Comparison of ENCODE assay signal across 8 mouse cellular contexts in the genomic region with DNA sequence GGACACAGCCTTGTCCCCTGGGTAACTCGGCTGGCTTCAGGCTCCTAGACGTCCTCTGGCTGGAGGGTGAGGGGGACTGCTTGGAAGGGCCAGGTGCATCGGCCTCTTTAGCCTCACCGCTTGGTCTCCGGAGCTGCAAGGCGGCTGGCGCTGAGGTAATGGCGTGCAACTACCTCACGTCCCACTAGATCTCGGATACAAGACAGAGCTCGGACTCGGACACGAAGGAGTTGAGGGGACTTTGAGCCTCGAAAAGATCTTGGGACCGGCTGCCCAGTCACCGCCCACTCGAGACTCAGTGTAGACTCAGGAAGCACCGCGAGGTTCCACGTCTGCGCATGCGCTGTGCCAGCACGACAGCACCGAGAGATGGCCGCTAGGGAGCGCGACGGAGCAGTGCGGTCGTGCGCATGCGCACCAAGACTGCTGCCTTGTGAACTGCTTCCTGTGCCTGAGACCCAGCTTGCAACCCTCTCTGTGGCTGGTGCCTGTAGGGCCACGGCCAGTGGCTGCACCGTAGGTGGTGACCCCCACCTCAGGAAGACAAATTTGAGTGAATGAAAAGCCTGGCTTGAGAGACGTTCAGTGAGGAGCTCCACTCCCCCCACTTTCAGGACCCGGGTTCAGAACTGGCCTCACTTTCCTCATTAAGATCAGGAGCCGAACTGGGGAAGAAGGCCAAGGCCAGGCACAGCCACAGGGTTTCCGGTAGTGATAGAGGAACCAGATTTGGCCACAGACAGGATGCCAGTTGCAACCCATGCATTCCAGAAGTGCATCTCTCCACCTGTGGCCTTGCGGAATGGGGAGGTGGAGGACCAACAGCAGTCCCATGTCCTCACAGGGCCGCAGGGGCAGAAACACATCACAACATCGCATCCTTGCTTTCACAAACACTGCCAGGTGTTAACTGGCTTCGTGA. TPM values are rescaled to one million over a fixed set of nuclear protein-coding genes. Genes with fewer than 3 reads are reported as not detected.
DNase-seq lines count a peak whose midpoint lies in the region; ATAC-seq and TF ChIP-seq lines count a peak whose summit lies in the region.

No protein-coding gene starts in this region.

- ATAC-seq in hindbrain, embryonic 12.5 days (ENCODE audit: low FRiP score): peak; percentile 91
- ATAC-seq in lung, postnatal 0 days: peak; percentile 96

- peak; percentile 100 for TF ChIP-seq CTCF in lung, postnatal 0 days (IDR thresholded peaks at IDR 0.05)

- peak overlapping the region; percentile 73 for H3K9ac ChIP-seq in hindbrain, embryonic 12.5 days
- peak overlapping the region; percentile 75 for H3K9ac ChIP-seq in lung, postnatal 0 days (replicated peaks; ENCODE audit: low read depth)

- no peaks in the 10 kb centered on the region for H3K27me3 ChIP-seq in hindbrain, embryonic 12.5 days
- no peaks in the 10 kb centered on the region for H3K27me3 ChIP-seq in lung, postnatal 0 days (replicated peaks; ENCODE audit: insufficient read depth, low read length)

- peak overlapping the region; percentile 48 for H3K4me3 ChIP-seq in hindbrain, embryonic 12.5 days
- peak overlapping the region; percentile 49 for H3K4me3 ChIP-seq in lung, postnatal 0 days (ENCODE audit: low read depth, low read length)

- H3K4me2 ChIP-seq in hindbrain, embryonic 12.5 days (replicated peaks): peak overlapping the region; percentile 82
- H3K4me2 ChIP-seq in lung, postnatal 0 days (replicated peaks; ENCODE audit: low read depth, low read length): peak overlapping the region; percentile 86

- H3K9me3 ChIP-seq in hindbrain, embryonic 12.5 days (replicated peaks): no peaks in the 10 kb centered on the region
- no peaks in the 10 kb centered on the region for H3K9me3 ChIP-seq in lung, postnatal 0 days (ENCODE audit: low read length)

- H3K36me3 ChIP-seq in hindbrain, embryonic 12.5 days: no peaks in the 10 kb centered on the region
- no peaks in the 10 kb centered on the region for H3K36me3 ChIP-seq in lung, postnatal 0 days (ENCODE audit: insufficient read depth, low read length)

- 16% methylated on average over 42 of the region's 42 CpGs for WGBS in hindbrain, embryonic 12.5 days
- 17% methylated on average over 42 of the region's 42 CpGs for WGBS in lung, postnatal 0 days

- H3K27ac ChIP-seq in hindbrain, embryonic 12.5 days: peak overlapping the region; percentile 40; the same call in 1 of the 2 replicates
- peak overlapping the region; percentile 82 for H3K27ac ChIP-seq in lung, postnatal 0 days (ENCODE audit: low read length)

- DNase-seq in R1 (ENCODE audit: low read depth, low spot score): peak; percentile 96
- DNase-seq in cerebellum, postnatal 25 days: peak; percentile 97 to 99
- peak; percentile 90 to 91 for DNase-seq in frontal cortex, postnatal 14 days (ENCODE audit: low spot score in 2 of 2)
- DNase-seq in layer of hippocampus, postnatal 10 days (ENCODE audit: low spot score in 2 of 2): peak; percentile 97
- DNase-seq in lung, postnatal 0 days (ENCODE audit: low spot score): peak; percentile 96
- DNase-seq in ovary, postnatal 10 days (ENCODE audit: low spot score): peak; percentile 95
- DNase-seq in thymus, postnatal 0 days (ENCODE audit: low spot score): peak; percentile 97

- 0 out of 2 replicates have a peak, but pooled peaks cover 5% of the 10 kb centered on the region for H3K4me1 ChIP-seq in hindbrain, embryonic 12.5 days
- H3K4me1 ChIP-seq in lung, postnatal 0 days (ENCODE audit: insufficient read depth, low read depth, low read length): peaks cover 6% of the 10 kb centered on the region; the same call in 1 of the 2 replicates

- no peak for TF ChIP-seq EP300 in lung, postnatal 0 days (IDR thresholded peaks at IDR 0.05)

RNA-seq across cellular contexts. Expression of a gene that starts 54.8 kb away (rescaled TPM):
- polyA plus RNA-seq in hindbrain, embryonic 12.5 days (2016; fragmentation: Nextera tagmentation; extraction: Ambion mirVana): 2.8 and 3.5 TPM in 2 replicates
- 10 to 100 TPM; 48.7 to 51.6 TPM for total RNA-seq in layer of hippocampus, postnatal 10 days (2021)
- 2.9 and 3.1 TPM in 2 replicates for polyA plus RNA-seq in lung, postnatal 0 days (2015; fragmentation: Nextera tagmentation; extraction: Ambion mirVana)
- polyA plus RNA-seq in thymus, postnatal 0 days (2015; fragmentation: Nextera tagmentation; extraction: Ambion mirVana): 0.48 and 0.61 TPM in 2 replicates

Comparison
In these comparisons a context has a peak if more than half of its experiments do, and no peak if none do; other contexts are left out.
1. Peak in every context shown above with its lines: DNase-seq, ATAC-seq, H3K4me3 ChIP-seq and H3K27ac ChIP-seq.